Mouse (Mus musculus) embryonic facial prominence, embryonic 14.5 days (tissue): Measurements from ENCODE around the gene Olfr1124. TPM values are rescaled to one million over a fixed set of nuclear protein-coding genes. Genes with fewer than 3 reads are reported as not detected.
"Not testable (repeated sequence)": the region's sequence is repeated elsewhere in the genome, so short reads cannot be mapped to it uniquely, and the experiment has no call there.

ENCODE experiments used
- ATAC-seq: fragments of 200-750 bp; cut with Nextera tagmentation; 2 replicates; pipeline ENCODE4 v1.8.0; 2017; ENCODE audit warnings: low read depth, moderate number of reproducible peaks, moderate TSS enrichment
- DNase-seq: peaks from one replicate; pipeline ENCODE4 v3.0.0-alpha.2; 2015; ENCODE audit warnings: low spot score
- H3K27ac ChIP-seq: fragments of 300-500 bp; sonication (generic); replicated peaks from 2 replicates; pipeline ENCODE4 v1.5.1; 2014; ENCODE audit warnings: low read depth, mild to moderate bottlenecking, low read length, moderate library complexity
- H3K27me3 ChIP-seq: fragments of 300-500 bp; sonication (generic); replicated peaks from 2 replicates; pipeline ENCODE4 v1.6.1; 2014; ENCODE audit warnings: low read length; ENCODE audit not compliant: control insufficient read depth, insufficient read depth
- H3K36me3 ChIP-seq: fragments of 300-500 bp; sonication (generic); 2 replicates; pipeline ENCODE4 v1.6.1; 2014; ENCODE audit warnings: low read length, mixed read lengths; ENCODE audit not compliant: control insufficient read depth, insufficient read depth
- H3K4me1 ChIP-seq: fragments of 300-500 bp; sonication (generic); 2 replicates; pipeline ENCODE4 v1.6.1; 2014; ENCODE audit warnings: antibody characterized with exemption, low read length; ENCODE audit not compliant: control insufficient read depth, insufficient read depth
- H3K4me2 ChIP-seq: fragments of 300-500 bp; sonication (generic); 2 replicates; pipeline ENCODE4 v1.6.1; 2014; ENCODE audit warnings: low read depth, mild to moderate bottlenecking, low read length, moderate library complexity, mixed read lengths
- H3K4me3 ChIP-seq: fragments of 300-500 bp; sonication (generic); 2 replicates; pipeline ENCODE4 v1.5.1; 2014; ENCODE audit warnings: low read depth, mild to moderate bottlenecking, low read length
- H3K9ac ChIP-seq: fragments of 300-500 bp; sonication (generic); 2 replicates; pipeline ENCODE4 v1.6.1; 2014; ENCODE audit warnings: low read depth, mild to moderate bottlenecking, low read length, moderate library complexity, mixed read lengths
- H3K9me3 ChIP-seq: fragments of 300-500 bp; sonication (generic); 2 replicates; pipeline ENCODE4 v1.6.1; 2016; ENCODE audit warnings: low read length; ENCODE audit not compliant: control insufficient read depth
- WGBS: fragments of 180-500 bp; shearing (Covaris S2); extraction: QIAGEN DNeasy Blood & Tissue Kit; methylation state at CpG from one replicate; pipeline ENCODE4 v1.1.7; 2014; 5-methylcytosine and 5-hydroxymethylcytosine counted together
- polyA plus RNA-seq: library from polyadenylated mRNA; unstranded; fragments of >200 nt; fragmentation: Nextera tagmentation; extraction: Ambion mirVana; gene quantifications from 2 replicates; pipeline ENCODE4 v1.2.1, GENCODE M21; 2014

Olfr1124 gene
- polyA plus RNA-seq, result 0.07 TPM in 1 of 2 replicates, not detected in the other

DNA sequence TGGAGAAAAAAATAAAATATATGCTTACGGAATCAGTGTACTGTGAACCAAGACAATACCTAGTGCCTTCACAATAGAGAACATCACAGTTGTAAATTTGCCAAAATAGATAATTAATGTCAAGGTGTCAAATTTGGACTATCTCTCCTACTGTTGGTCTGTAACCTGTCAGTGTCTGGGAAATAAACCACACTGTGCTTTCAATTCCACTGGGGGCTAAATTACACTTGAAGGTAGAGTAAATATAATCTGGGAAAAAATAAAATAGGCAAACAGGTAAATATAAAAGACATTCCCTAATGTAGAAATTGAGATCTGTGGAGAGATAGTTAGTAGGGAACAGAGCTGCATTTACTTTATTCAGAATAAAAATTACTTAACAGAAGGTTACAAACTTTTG lies at the start of gene Olfr1124:
Gene Olfr1124 (plus strand): TSS at position 301 of the 400 bp plus-strand sequence.
- H3K4me1 ChIP-seq, result no peaks in the 10 kb centered on the region
- ATAC-seq (no peak), DNase-seq (no peak)
- H3K36me3 ChIP-seq, result no peaks in the 10 kb centered on the region
- no peaks in the 10 kb centered on the region for H3K9me3 ChIP-seq
- no peak within 1 kb of the TSS for H3K4me3 ChIP-seq
- no peak within 1 kb of the TSS for H3K4me2 ChIP-seq
- 90% methylated on average over 1 of the region's 1 CpGs for WGBS
- no peaks in the 10 kb centered on the region for H3K27me3 ChIP-seq
- H3K27ac ChIP-seq, result no peak within 1 kb of the TSS
- H3K9ac ChIP-seq, result no peak within 1 kb of the TSS

DNA sequence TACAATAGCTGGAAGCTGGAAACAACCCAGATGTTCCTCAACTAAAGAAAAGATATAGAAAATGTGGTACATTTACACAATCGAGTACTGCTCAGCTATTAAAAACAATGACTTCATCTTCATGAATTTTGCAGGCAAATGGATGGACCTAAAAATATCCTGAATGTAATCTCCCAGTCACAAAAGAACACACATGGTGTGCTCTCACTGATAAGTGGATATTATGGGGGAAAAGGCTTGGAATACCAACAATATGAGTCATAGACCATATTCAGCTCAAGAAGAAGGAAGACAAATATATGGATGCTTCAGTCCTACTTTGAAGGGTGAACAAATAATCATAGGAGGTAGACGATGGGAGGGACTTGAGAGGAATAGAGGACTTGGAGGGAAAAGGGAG lies 46.1 kb upstream of the Olfr1124 start:
- no peaks in the 10 kb centered on the region for H3K27me3 ChIP-seq
- no peak overlapping the region for H3K4me3 ChIP-seq
- H3K4me1 ChIP-seq, result no peaks in the 10 kb centered on the region
- H3K27ac ChIP-seq, result no peak overlapping the region
- 77% methylated on average over 2 of the region's 2 CpGs for WGBS
- H3K4me2 ChIP-seq, result no peak overlapping the region
- H3K9me3 ChIP-seq, result no peaks in the 10 kb centered on the region
- no peaks in the 10 kb centered on the region for H3K36me3 ChIP-seq
- ATAC-seq (no peak), DNase-seq (no peak)
- no peak overlapping the region for H3K9ac ChIP-seq

DNA sequence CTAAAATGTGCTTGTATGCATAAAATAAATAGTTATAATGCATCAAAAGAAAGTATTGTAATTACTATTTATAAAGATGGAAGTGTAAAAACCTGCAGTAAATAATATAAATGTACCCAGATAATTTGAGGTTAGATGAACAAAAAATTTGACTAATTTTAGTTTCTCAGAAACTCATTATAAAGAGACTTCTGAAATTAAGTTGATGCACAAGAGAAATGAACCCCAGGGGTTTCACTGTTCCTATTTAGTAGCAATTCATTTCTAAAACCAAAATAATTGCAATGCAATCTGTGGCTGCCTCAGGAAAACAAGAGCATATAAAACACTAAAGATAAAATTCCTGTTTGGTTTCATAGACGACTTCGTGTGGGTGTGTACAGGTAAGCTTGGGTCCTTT lies 44.5 kb upstream of the Olfr1124 start, which contains the start of gene Olfr1122:
Gene Olfr1122 (plus strand): TSS at position 301 of the 400 bp plus-strand sequence.
- Histone ChIP-seq H3K27ac (no peak within 1 kb of the TSS), H3K9me3 (no peaks in the 10 kb centered on the region), H3K4me1 (no peaks in the 10 kb centered on the region), H3K4me3 (no peak within 1 kb of the TSS), H3K9ac (no peak within 1 kb of the TSS), H3K27me3 (no peaks in the 10 kb centered on the region), H3K36me3 (no peaks in the 10 kb centered on the region), H3K4me2 (no peak within 1 kb of the TSS)
- no peak for ATAC-seq
- no peak for DNase-seq
- WGBS, result 77% methylated on average over 2 of the region's 2 CpGs

DNA sequence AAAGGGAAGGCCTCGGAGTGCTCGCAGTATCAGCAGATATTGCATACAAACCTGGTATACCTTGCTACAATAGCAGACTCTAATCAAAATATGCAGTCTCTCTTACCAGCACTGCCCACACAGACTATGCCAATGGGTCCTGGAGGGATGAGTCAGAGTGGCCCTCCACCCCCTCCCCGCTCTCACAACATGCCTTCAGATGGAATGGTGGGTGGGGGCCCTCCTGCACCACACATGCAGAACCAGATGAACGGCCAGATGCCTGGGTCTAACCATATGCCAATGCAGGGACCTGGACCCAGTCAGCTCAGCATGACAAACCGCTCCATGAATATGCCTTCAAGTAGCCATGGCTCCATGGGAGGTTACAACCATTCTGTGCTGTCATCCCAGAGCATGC lies 36.5 kb upstream of the Olfr1124 start:
- H3K27me3 ChIP-seq, H3K4me3 ChIP-seq, H3K4me2 ChIP-seq, H3K27ac ChIP-seq, H3K36me3 ChIP-seq, H3K9ac ChIP-seq, H3K9me3 ChIP-seq, H3K4me1 ChIP-seq, DNase-seq, ATAC-seq: not testable (repeated sequence)
- WGBS, result 92% methylated on average over 5 of the region's 5 CpGs

DNA sequence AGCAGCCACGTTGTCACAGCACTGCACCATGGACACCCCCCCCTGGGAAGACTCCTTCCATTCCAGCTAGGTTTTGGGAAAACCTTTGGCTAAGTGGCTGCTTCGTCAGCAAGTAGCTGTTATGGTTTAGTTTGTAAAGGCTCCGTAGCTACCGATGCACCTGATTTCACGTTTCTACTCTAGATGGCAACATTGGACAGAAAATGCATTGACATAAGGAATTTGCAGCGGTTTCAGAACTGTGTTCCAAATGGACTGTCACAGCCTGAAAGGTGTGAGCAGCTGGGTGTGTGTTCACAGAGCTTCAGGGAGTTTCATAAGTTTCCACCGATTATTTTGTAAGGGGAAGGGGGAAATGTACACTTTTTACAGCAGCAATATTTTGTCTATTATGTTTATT lies 35.4 kb upstream of the Olfr1124 start:
- not testable (repeated sequence) for H3K4me2 ChIP-seq, H3K4me3 ChIP-seq, ATAC-seq, H3K27me3 ChIP-seq, H3K9me3 ChIP-seq, H3K36me3 ChIP-seq, H3K9ac ChIP-seq, DNase-seq, H3K27ac ChIP-seq, H3K4me1 ChIP-seq
- WGBS, result 75% methylated on average over 7 of the region's 7 CpGs

DNA sequence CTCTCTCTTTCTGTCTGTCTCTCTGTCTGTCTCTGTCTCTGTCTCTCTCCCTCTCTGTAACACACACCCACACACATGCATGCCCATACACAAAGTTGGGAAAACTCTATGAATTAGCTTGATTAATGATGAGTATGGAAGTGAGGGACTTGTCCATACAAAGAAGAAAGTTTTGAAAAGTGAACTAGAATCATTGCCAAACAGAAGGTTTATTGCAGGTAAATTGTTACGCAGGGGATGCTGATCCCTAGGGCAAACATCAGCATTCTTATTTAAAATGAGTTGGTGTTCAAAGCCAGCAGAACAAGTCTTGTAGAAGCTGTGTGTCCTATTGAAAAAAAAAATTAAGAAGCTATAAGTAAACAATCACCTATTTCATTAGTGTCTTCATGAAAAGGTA lies 13.7 kb upstream of the Olfr1124 start, which contains the start of gene Olfr1123:
Gene Olfr1123 (plus strand): TSS at position 301 of the 400 bp plus-strand sequence.
- DNase-seq, result no peak
- Histone ChIP-seq H3K27ac (no peak within 1 kb of the TSS), H3K27me3 (no peaks in the 10 kb centered on the region), H3K4me2 (no peak within 1 kb of the TSS), H3K9me3 (no peaks in the 10 kb centered on the region), H3K36me3 (no peaks in the 10 kb centered on the region), H3K4me1 (no peaks in the 10 kb centered on the region), H3K4me3 (no peak within 1 kb of the TSS), H3K9ac (no peak within 1 kb of the TSS)
- WGBS, result 83% methylated on average over 1 of the region's 1 CpGs
- ATAC-seq, result no peak

DNA sequence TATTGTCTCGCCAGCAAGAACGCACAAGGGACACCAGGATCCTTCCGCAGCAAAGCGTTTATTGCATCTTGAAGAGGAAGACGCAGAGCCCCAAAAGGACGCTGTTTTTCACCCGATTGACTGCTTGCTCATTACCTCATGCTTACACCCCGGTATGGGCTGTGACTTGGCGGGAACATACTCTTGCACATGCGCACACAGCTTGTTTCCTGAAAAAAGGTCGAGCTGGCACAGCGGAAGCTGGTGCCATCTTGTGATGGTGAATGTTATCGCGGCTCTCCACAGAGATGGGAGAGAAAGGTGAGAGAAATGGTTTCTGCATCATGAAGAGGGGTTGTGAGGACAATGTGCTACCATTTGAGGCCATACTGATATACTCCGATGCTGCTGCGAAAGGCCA lies 7.7 kb downstream of the Olfr1124 start:
- ATAC-seq (no peak), DNase-seq (no peak)
- no peak overlapping the region for H3K9ac ChIP-seq
- H3K9me3 ChIP-seq, result no peaks in the 10 kb centered on the region
- no peak overlapping the region for H3K27ac ChIP-seq
- 90% methylated on average over 16 of the region's 16 CpGs for WGBS
- no peaks in the 10 kb centered on the region for H3K4me1 ChIP-seq
- no peaks in the 10 kb centered on the region for H3K27me3 ChIP-seq
- H3K4me2 ChIP-seq, result no peak overlapping the region
- no peaks in the 10 kb centered on the region for H3K36me3 ChIP-seq
- no peak overlapping the region for H3K4me3 ChIP-seq

DNA sequence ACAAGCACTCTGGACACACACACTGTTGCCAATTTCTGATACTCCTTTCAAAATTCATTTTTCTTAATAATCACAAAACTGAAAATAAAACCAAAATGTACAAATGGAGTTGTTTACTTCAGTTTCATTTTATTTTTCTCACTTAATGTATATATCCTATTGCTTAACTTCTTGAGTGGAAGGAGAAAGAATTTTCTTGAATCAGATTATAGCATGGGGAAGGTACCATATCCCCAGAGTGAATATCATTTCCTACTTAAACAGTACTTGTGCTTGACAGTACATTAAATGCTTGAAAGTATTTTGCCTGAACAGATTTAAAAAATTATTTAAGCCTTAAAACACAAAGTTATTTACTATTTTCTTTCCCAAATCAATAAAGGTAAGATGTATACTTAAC lies 23.6 kb downstream of the Olfr1124 start, which contains the start of gene Olfr1126:
Gene Olfr1126 (plus strand): TSS at position 301 of the 400 bp plus-strand sequence.
- no peaks in the 10 kb centered on the region for H3K9me3 ChIP-seq
- no peaks in the 10 kb centered on the region for H3K27me3 ChIP-seq
- H3K27ac ChIP-seq, result no peak within 1 kb of the TSS
- DNase-seq, result no peak
- H3K9ac ChIP-seq, result no peak within 1 kb of the TSS
- H3K4me2 ChIP-seq, result no peak within 1 kb of the TSS
- no peaks in the 10 kb centered on the region for H3K36me3 ChIP-seq
- no peaks in the 10 kb centered on the region for H3K4me1 ChIP-seq
- no peak for ATAC-seq
- no peak within 1 kb of the TSS for H3K4me3 ChIP-seq

DNA sequence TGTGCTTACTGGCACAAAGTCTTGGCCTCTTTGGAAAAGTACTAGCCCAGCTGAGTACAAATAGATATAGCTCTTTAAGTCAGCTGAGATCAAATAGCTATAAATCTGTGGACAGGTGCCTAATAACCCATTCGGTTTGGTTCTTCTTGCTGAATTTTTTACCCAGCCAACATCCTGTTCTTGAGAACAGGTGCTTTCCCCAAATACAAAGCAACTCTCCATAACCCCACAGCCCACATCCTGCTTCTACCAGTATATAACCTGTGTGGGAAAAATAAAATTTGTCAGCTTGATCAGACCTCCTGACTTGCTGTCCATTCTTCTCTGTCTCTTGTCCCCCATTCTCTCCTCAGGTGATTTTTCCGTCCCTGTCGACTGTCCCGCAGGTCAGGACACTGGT lies 31.7 kb downstream of the Olfr1124 start:
- Histone ChIP-seq H3K9me3 (no peaks in the 10 kb centered on the region), H3K4me2 (no peak overlapping the region), H3K4me1 (no peaks in the 10 kb centered on the region), H3K36me3 (no peaks in the 10 kb centered on the region), H3K27me3 (no peaks in the 10 kb centered on the region), H3K27ac (no peak overlapping the region), H3K4me3 (no peak overlapping the region), H3K9ac (no peak overlapping the region)
- DNase-seq (no peak), ATAC-seq (no peak)
- WGBS, result 91% methylated on average over 4 of the region's 4 CpGs
